Mouse (Mus musculus) lung, adult 2 months (tissue): Measurements from ENCODE around the gene Naa20. TPM values are rescaled to one million over a fixed set of nuclear protein-coding genes. Genes with fewer than 3 reads are reported as not detected.
"Not testable (repeated sequence)": the region's sequence is repeated elsewhere in the genome, so short reads cannot be mapped to it uniquely, and the experiment has no call there.

Source experiments
- DNase-seq: peaks from one replicate; pipeline ENCODE4 v3.0.0; 2022
- H3K4me1 ChIP-seq: fragments of 200-500 bp; 2 replicates; pipeline ENCODE4 v1.6.1; 2011; ENCODE audit warnings: low read length; ENCODE audit not compliant: control insufficient read depth, insufficient read depth
- H3K4me3 ChIP-seq: fragments of 200-500 bp; replicated peaks from 2 replicates; pipeline ENCODE3; 2011; ENCODE audit warnings: low read depth, mild to moderate bottlenecking, control low read depth, low read length; ENCODE audit errors: extremely low read depth
- CTCF ChIP-seq: fragments of 200-500 bp; IDR thresholded peaks from 2 replicates; pipeline ENCODE4 v1.5.1; 2011; ENCODE audit warnings: mild to moderate bottlenecking, low read length, control low read depth; ENCODE audit not compliant: insufficient read depth
- POLR2A ChIP-seq: fragments of 200-500 bp; IDR thresholded peaks from 2 replicates; pipeline ENCODE4 v1.6.1; 2011; ENCODE audit warnings: low read depth, mild to moderate bottlenecking, control low read depth, low read length, borderline replicate concordance; ENCODE audit errors: extremely low read depth
- WGBS: fragments of 180-500 bp; shearing (Covaris S2); methylation state at CpG from one replicate; pipeline ENCODE4 v1.1.7; 2018; 5-methylcytosine and 5-hydroxymethylcytosine counted together
- polyA plus RNA-seq: library from polyadenylated mRNA; depleted of rRNA; stranded (reverse); fragments of >200 nt; gene quantifications from 2 replicates; pipeline ENCODE4 v1.2.3, GENCODE M21; 2012

Gene Naa20
- polyA plus RNA-seq, 1 experiment, result 27.3 TPM

GRCm38 (mm10) chr2:145903061-145903901 is 1.4 kb downstream of the Naa20 start:
- DNase-seq, result peak; percentile 89
- H3K4me1 ChIP-seq, result peaks cover 14% of the 10 kb centered on the region
- peak overlapping the region; percentile 98 for H3K4me3 ChIP-seq
- TF ChIP-seq CTCF (peak; percentile 63), POLR2A (peak; percentile 63)
- WGBS, result under 1% methylated on average over 68 of the region's 68 CpGs

GRCm38 (mm10) chr2:145903983-145904616 is 2.2 kb downstream of the Naa20 start:
- WGBS, result 24% methylated on average over 12 of the region's 12 CpGs
- no peak for DNase-seq
- peak overlapping the region; percentile 98 for H3K4me3 ChIP-seq
- TF ChIP-seq CTCF, result no peak
- TF ChIP-seq POLR2A, result no peak
- peaks cover 14% of the 10 kb centered on the region for H3K4me1 ChIP-seq

- 74% methylated on average over 6 of the region's 6 CpGs for WGBS
- Histone ChIP-seq H3K4me3 (no peak overlapping the region), H3K4me1 (peaks cover 14% of the 10 kb centered on the region)
- no peak for TF ChIP-seq CTCF
- no peak for TF ChIP-seq POLR2A
- no peak for DNase-seq
Observed at GRCm38 (mm10) chr2:145905156-145905555, 3.3 kb downstream of the Naa20 start.

GRCm38 (mm10) chr2:145905884-145906283 is 4.0 kb downstream of the Naa20 start:
- WGBS, result 30% methylated on average over 4 of the region's 4 CpGs
- DNase-seq, H3K4me3 ChIP-seq: not testable (repeated sequence)
- peaks cover 14% of the 10 kb centered on the region for H3K4me1 ChIP-seq

- no peak for DNase-seq
- 81% methylated on average over 8 of the region's 8 CpGs for WGBS
- no peak overlapping the region for H3K4me3 ChIP-seq
- no peaks in the 10 kb centered on the region for H3K4me1 ChIP-seq
- no peak for TF ChIP-seq POLR2A
- TF ChIP-seq CTCF, result no peak
Observed at GRCm38 (mm10) chr2:145920941-145921650, 19.2 kb downstream of the Naa20 start.

- peak within 1 kb of the TSS; percentile 99 for H3K4me3 ChIP-seq
- H3K4me1 ChIP-seq, result no peaks in the 10 kb centered on the region
- WGBS, result under 1% methylated on average over 61 of the region's 61 CpGs
- peak; percentile 95 for DNase-seq
- TF ChIP-seq POLR2A, result peak; percentile 73; the same call in 1 of the 2 replicates
- TF ChIP-seq CTCF, result no peak
Observed at GRCm38 (mm10) chr2:145934339-145935231, 32.7 kb downstream of the Naa20 start, which contains the start of the genes Cfap61 and Crnkl1. Gene Cfap61, plus strand, starts transcription at chr2:145934784. Gene Crnkl1, minus strand, starts transcription at chr2:145935014.

GRCm38 (mm10) chr2:145936975-145937374 is 35.1 kb downstream of the Naa20 start:
- Histone ChIP-seq H3K4me1 (no peaks in the 10 kb centered on the region), H3K4me3 (no peak overlapping the region)
- no peak for TF ChIP-seq CTCF
- TF ChIP-seq POLR2A, result no peak
- no peak for DNase-seq
- 67% methylated on average over 8 of the region's 8 CpGs for WGBS

GRCm38 (mm10) chr2:145941403-145941802 is 39.5 kb downstream of the Naa20 start:
- DNase-seq, result no peak
- TF ChIP-seq CTCF, result no peak
- no peak for TF ChIP-seq POLR2A
- no peaks in the 10 kb centered on the region for H3K4me1 ChIP-seq
- 34% methylated on average over 3 of the region's 3 CpGs for WGBS
- H3K4me3 ChIP-seq, result no peak overlapping the region

- no peak for DNase-seq
- no peak for TF ChIP-seq CTCF
- no peak for TF ChIP-seq POLR2A
- 89% methylated on average over 3 of the region's 3 CpGs for WGBS
- no peak overlapping the region for H3K4me3 ChIP-seq
- H3K4me1 ChIP-seq, result no peaks in the 10 kb centered on the region
Observed at GRCm38 (mm10) chr2:145944286-145944685, 42.4 kb downstream of the Naa20 start.
